Mouse (Mus musculus) small intestine, adult 2 months (tissue): ENCODE measurements around the gene Csk. TPM values are rescaled to one million over a fixed set of nuclear protein-coding genes. Genes with fewer than 3 reads are reported as not detected.

ENCODE experiments used
- H3K27ac ChIP-seq: fragments of 200-500 bp; 2 replicates; pipeline ENCODE4 v1.5.1; 2012; ENCODE audit warnings: low read depth, low read length, control low read depth, inconsistent platforms; ENCODE audit not compliant: insufficient read depth
- H3K27me3 ChIP-seq: fragments of 200-500 bp; 2 replicates; pipeline ENCODE4 v1.6.1; 2012; ENCODE audit warnings: mild to moderate bottlenecking, moderate library complexity, low read length, inconsistent platforms; ENCODE audit not compliant: control insufficient read depth, insufficient read depth
- H3K36me3 ChIP-seq: fragments of 200-500 bp; 2 replicates; pipeline ENCODE4 v1.6.1; 2012; ENCODE audit warnings: mild to moderate bottlenecking, low read length, control low read depth, inconsistent platforms; ENCODE audit not compliant: control insufficient read depth, insufficient read depth
- H3K4me1 ChIP-seq: fragments of 200-500 bp; 2 replicates; pipeline ENCODE4 v1.6.1; 2012; ENCODE audit warnings: low read length, inconsistent platforms, mixed read lengths; ENCODE audit not compliant: control insufficient read depth, insufficient read depth, insufficient read length
- H3K4me3 ChIP-seq: fragments of 200-500 bp; 2 replicates; pipeline ENCODE4 v1.5.1; 2012; ENCODE audit warnings: low read depth, mild to moderate bottlenecking, control low read depth, inconsistent platforms, low read length, moderate library complexity
- CTCF ChIP-seq: fragments of 200-500 bp; IDR thresholded peaks from 2 replicates; pipeline ENCODE4 v1.5.1; 2012; ENCODE audit warnings: low read depth, mild to moderate bottlenecking, control low read depth, inconsistent platforms, low read length, moderate library complexity, mixed read lengths; ENCODE audit not compliant: insufficient replicate concordance, insufficient read length; ENCODE audit errors: extremely low read depth
- POLR2A ChIP-seq: fragments of 200-500 bp; IDR thresholded peaks from 2 replicates; pipeline ENCODE4 v1.6.1; 2012; ENCODE audit warnings: low read depth, mild to moderate bottlenecking, control low read depth, inconsistent platforms, low read length, moderate library complexity
- WGBS: fragments of 180-500 bp; shearing (Covaris S2); methylation state at CpG from one replicate; pipeline ENCODE4 v1.1.7; 2018; 5-methylcytosine and 5-hydroxymethylcytosine counted together
- polyA plus RNA-seq: library from polyadenylated mRNA; depleted of rRNA; stranded (reverse); fragments of >200 nt; gene quantifications from 2 replicates; pipeline ENCODE4 v1.2.3, GENCODE M21; 2012

The Csk gene
- polyA plus RNA-seq, 1 experiment, result 95.9 TPM

GRCm38 (mm10) chr9:57687751-57688150, 34.3 kb upstream of the Csk start, which contains the start of gene Cyp1a1:
Gene Cyp1a1 (plus strand): TSS chr9:57687928.
- 75% methylated on average over 2 of the region's 2 CpGs for WGBS
- no peaks in the 10 kb centered on the region for H3K36me3 ChIP-seq
- peaks cover 6% of the 10 kb centered on the region; the same call in 1 of the 2 replicates for H3K4me1 ChIP-seq
- no peak within 1 kb of the TSS for H3K4me3 ChIP-seq
- H3K27me3 ChIP-seq, result no peaks in the 10 kb centered on the region
- H3K27ac ChIP-seq, result no peak within 1 kb of the TSS
- TF ChIP-seq POLR2A, result no peak
- no peak for TF ChIP-seq CTCF

GRCm38 (mm10) chr9:57686011-57686410, 32.6 kb upstream of the Csk start:
- no peak for TF ChIP-seq CTCF
- no peak for TF ChIP-seq POLR2A
- Histone ChIP-seq H3K27ac (no peak overlapping the region), H3K4me3 (no peak overlapping the region), H3K27me3 (no peaks in the 10 kb centered on the region), H3K4me1 (no peaks in the 10 kb centered on the region; the same call in 1 of the 2 replicates), H3K36me3 (no peaks in the 10 kb centered on the region)
- 82% methylated on average over 5 of the region's 5 CpGs for WGBS

- TF ChIP-seq CTCF (no peak), POLR2A (no peak)
- WGBS, result 48% methylated on average over 5 of the region's 5 CpGs
- Histone ChIP-seq H3K27ac (no peak within 1 kb of the TSS), H3K36me3 (no peaks in the 10 kb centered on the region), H3K4me3 (no peak within 1 kb of the TSS), H3K27me3 (no peaks in the 10 kb centered on the region), H3K4me1 (no peaks in the 10 kb centered on the region)
Measured at GRCm38 (mm10) chr9:57683520-57683919, 30.1 kb upstream of the Csk start, which contains the start of gene Cyp1a2. Gene Cyp1a2 (minus strand): TSS chr9:57683703.

DNA sequence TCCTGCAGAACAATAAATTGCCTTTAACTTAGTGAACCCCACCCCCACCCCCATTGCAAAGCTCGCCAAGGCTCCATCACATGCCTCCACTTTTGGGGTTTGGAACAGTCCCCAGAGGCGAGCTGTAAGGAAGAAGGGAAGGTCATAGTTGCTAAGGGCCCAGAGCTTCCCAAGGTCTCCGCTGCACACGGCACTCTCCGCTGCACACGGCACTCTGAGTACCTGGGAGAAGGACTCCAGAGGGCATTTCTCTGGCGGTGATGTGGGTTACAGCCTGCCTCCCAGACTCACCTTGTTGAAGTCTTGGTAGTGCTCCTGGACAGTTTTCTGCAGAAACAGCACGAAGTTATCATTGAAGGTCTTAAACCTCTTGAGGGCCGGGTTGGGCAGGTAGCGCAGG, 28.0 kb upstream of the Csk start:
- TF ChIP-seq CTCF, result no peak
- no peak overlapping the region for H3K4me3 ChIP-seq
- no peaks in the 10 kb centered on the region for H3K27me3 ChIP-seq
- no peaks in the 10 kb centered on the region for H3K4me1 ChIP-seq
- H3K27ac ChIP-seq, result no peak overlapping the region
- no peaks in the 10 kb centered on the region for H3K36me3 ChIP-seq
- WGBS, result 80% methylated on average over 10 of the region's 10 CpGs

DNA sequence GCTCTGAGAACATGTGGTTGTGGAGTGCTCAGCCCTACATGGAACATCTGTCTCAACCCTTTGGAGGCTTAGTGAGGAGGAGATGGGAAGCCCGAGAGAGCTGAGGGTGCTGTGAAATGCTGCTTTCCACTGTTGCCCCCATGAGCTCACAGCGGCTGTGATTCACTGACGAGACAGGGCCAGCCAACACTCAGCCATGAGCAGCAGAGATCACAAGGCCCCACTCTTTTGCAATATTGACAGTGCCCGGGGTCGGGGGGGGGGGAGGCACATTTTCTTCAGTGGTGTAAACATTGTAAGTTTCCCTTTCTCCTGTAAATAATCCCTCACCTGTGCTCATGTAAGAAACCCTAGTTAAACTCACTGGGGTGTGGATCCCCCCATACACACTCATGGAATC, 18.1 kb upstream of the Csk start:
- Histone ChIP-seq H3K4me1 (peaks cover 12% of the 10 kb centered on the region), H3K27ac (no peak overlapping the region), H3K36me3 (no peaks in the 10 kb centered on the region), H3K4me3 (no peak overlapping the region), H3K27me3 (no peaks in the 10 kb centered on the region)
- 82% methylated on average over 5 of the region's 5 CpGs for WGBS
- no peak for TF ChIP-seq POLR2A
- TF ChIP-seq CTCF, result no peak

- Histone ChIP-seq H3K4me1 (peaks cover 13% of the 10 kb centered on the region), H3K27ac (no peak overlapping the region), H3K36me3 (no peaks in the 10 kb centered on the region), H3K27me3 (no peaks in the 10 kb centered on the region), H3K4me3 (no peak overlapping the region)
- TF ChIP-seq CTCF (no peak), POLR2A (no peak)
- 91% methylated on average over 4 of the region's 4 CpGs for WGBS
Measured at GRCm38 (mm10) chr9:57671037-57671436, 17.6 kb upstream of the Csk start.

- no peak overlapping the region for H3K4me3 ChIP-seq
- no peaks in the 10 kb centered on the region for H3K27me3 ChIP-seq
- no peaks in the 10 kb centered on the region for H3K36me3 ChIP-seq
- TF ChIP-seq CTCF, result no peak
- TF ChIP-seq POLR2A, result no peak
- H3K27ac ChIP-seq, result no peak overlapping the region
- H3K4me1 ChIP-seq, result peaks cover 15% of the 10 kb centered on the region
- WGBS, result 93% methylated on average over 3 of the region's 3 CpGs
Measured at GRCm38 (mm10) chr9:57669566-57669965, 16.1 kb upstream of the Csk start.

DNA sequence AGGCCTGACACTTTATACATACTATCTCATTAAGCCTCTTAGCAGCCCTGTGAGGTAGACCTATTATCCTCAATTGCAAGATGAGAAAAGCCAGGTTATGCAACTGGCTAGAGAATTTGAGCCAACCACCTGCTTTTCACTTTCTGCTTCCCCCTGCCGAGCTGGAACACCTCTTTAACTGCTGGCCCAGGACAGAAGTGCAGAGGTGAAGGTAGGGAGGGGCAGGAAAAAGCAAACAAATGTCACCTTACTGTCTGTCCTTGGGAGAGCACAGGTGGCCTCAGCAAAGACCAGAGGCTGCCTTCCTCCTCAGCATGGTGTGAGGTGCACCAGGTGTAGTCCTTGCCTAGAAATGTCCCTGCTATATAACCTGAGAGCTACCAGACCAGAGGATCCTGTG, 14.8 kb upstream of the Csk start:
- 5% methylated on average over 1 of the region's 1 CpGs for WGBS
- Histone ChIP-seq H3K4me1 (peaks cover 16% of the 10 kb centered on the region), H3K27ac (no peak overlapping the region), H3K27me3 (no peaks in the 10 kb centered on the region), H3K36me3 (no peaks in the 10 kb centered on the region), H3K4me3 (no peak overlapping the region)
- no peak for TF ChIP-seq CTCF
- no peak for TF ChIP-seq POLR2A
